In genomic region chr10:87484831-87485720, GRCm38 (mm10) we compare ENCODE assay signal across 12 mouse cellular contexts. TPM values are rescaled to one million over a fixed set of nuclear protein-coding genes. Genes with fewer than 3 reads are reported as not detected.
DNase-seq lines count a peak whose midpoint lies in the region; ATAC-seq lines count a peak whose summit lies in the region.
"Had no signal": no experiment of that assay in that cellular context is flagged by ENCODE, and none has a peak within 500 bp of the region (broad histone marks: within the 10 kb centered on the region; RNA-seq: fewer than 3 reads in every experiment).

No protein-coding gene starts in this region.

- DNase-seq in frontal cortex, postnatal 10 days (ENCODE audit: low spot score in 2 of 2) = no peak
- peak; percentile 12 for DNase-seq in R1 (ENCODE audit: low read depth, low spot score)
- peak; percentile 66 for DNase-seq in forebrain, embryonic 14.5 days (ENCODE audit: low spot score)
- DNase-seq in midbrain, embryonic 10.5 days (ENCODE audit: low spot score) = peak; percentile 80
- no peak for DNase-seq in adrenal gland, postnatal 36 days
- DNase-seq in testis, postnatal 10 days (ENCODE audit: low spot score) = no peak
- DNase-seq: kidney, adult 8-10 months; left cerebral cortex, postnatal 4 days had no signal

- 4% methylated on average over 17 of the region's 17 CpGs for WGBS in forebrain, embryonic 14.5 days
- 1% methylated on average over 17 of the region's 17 CpGs for WGBS in midbrain, embryonic 10.5 days

- H3K4me1 ChIP-seq in forebrain, embryonic 14.5 days (ENCODE audit: control insufficient read depth, insufficient read depth, low read length) = peaks cover 19% of the 10 kb centered on the region
- H3K4me1 ChIP-seq in midbrain, embryonic 10.5 days = peaks cover 57% of the 10 kb centered on the region

- peak; percentile 36; the same call in 1 of the 2 replicates for ATAC-seq in frontal cortex, adult (ENCODE audit: low TSS enrichment)
- ATAC-seq in forebrain, embryonic 14.5 days = no peak
- ATAC-seq in activated CD4-positive, CD25-positive, alpha-beta regulatory T cell, adult 4 months = no peak
- ATAC-seq: Patski had no signal

- peak overlapping the region; percentile 75 for H3K4me2 ChIP-seq in forebrain, embryonic 14.5 days (ENCODE audit: low read length)

- H3K9me3 ChIP-seq in forebrain, embryonic 14.5 days (replicated peaks; ENCODE audit: control insufficient read depth, low read length) = no peaks in the 10 kb centered on the region
- peaks cover 5% of the 10 kb centered on the region; the same call in 1 of the 2 replicates for H3K9me3 ChIP-seq in midbrain, embryonic 10.5 days (replicated peaks)

- peak overlapping the region; percentile 59; the same call in 1 of the 2 replicates for H3K9ac ChIP-seq in forebrain, embryonic 14.5 days (ENCODE audit: low read length)

- no peaks in the 10 kb centered on the region for H3K36me3 ChIP-seq in forebrain, embryonic 14.5 days (ENCODE audit: control insufficient read depth, insufficient read depth, low read length)
- H3K36me3 ChIP-seq in midbrain, embryonic 10.5 days = no peaks in the 10 kb centered on the region

- no peaks in the 10 kb centered on the region for H3K27me3 ChIP-seq in forebrain, embryonic 14.5 days (replicated peaks; ENCODE audit: control insufficient read depth, insufficient read depth, low read length)
- H3K27me3 ChIP-seq in midbrain, embryonic 10.5 days (ENCODE audit: low read depth, poor library complexity, severe bottlenecking) = peaks cover 81% of the 10 kb centered on the region

- H3K27ac ChIP-seq in forebrain, embryonic 14.5 days (ENCODE audit: low read depth, low read length) = no peak overlapping the region; the same call in 1 of the 2 replicates
- H3K27ac ChIP-seq in midbrain, embryonic 10.5 days (replicated peaks) = peak overlapping the region; percentile 81

- peak overlapping the region; percentile 29 for H3K4me3 ChIP-seq in forebrain, embryonic 14.5 days (ENCODE audit: low read depth, low read length)
- peak overlapping the region; percentile 55 for H3K4me3 ChIP-seq in midbrain, embryonic 10.5 days
- H3K4me3 ChIP-seq: erythroblast, embryonic 14.5 days had no signal

RNA-seq across cellular contexts. Expression of gene Ascl1, which starts 8.4 kb away (rescaled TPM):
- 26.6 and 28.8 TPM in 2 replicates for polyA plus RNA-seq in forebrain, embryonic 14.5 days (2014; fragmentation: Nextera tagmentation; extraction: Ambion mirVana)
- 29.4 and 48.2 TPM in 2 replicates for polyA plus RNA-seq in midbrain, embryonic 10.5 days (2016; fragmentation: Nextera tagmentation; extraction: Ambion mirVana)
- polyA plus RNA-seq in activated CD4-positive, CD25-positive, alpha-beta regulatory T cell, adult 4 months (2017; shearing (Covaris generic)) = not detected
- 1 to 10 TPM; 1.1 to 1.6 TPM for total RNA-seq in adrenal gland, postnatal 36 days (2021)
- polyA plus RNA-seq: erythroblast, embryonic 14.5 days; Patski had no signal

RNA-seq across cellular contexts. Expression of gene Pah, which starts 36.5 kb away (rescaled TPM):
- not detected in 2 replicates for polyA plus RNA-seq in forebrain, embryonic 14.5 days (2014; fragmentation: Nextera tagmentation; extraction: Ambion mirVana)
- 0.23 and 0.27 TPM in 2 replicates for polyA plus RNA-seq in midbrain, embryonic 10.5 days (2016; fragmentation: Nextera tagmentation; extraction: Ambion mirVana)
- not detected for polyA plus RNA-seq in activated CD4-positive, CD25-positive, alpha-beta regulatory T cell, adult 4 months (2017; shearing (Covaris generic))
- total RNA-seq in adrenal gland, postnatal 36 days (2021) = 1 to 10 TPM in 1 of 2 experiments, not detected in 1; 1.1 TPM
- total RNA-seq: left cerebral cortex, postnatal 4 days had no signal
- polyA plus RNA-seq: erythroblast, embryonic 14.5 days; Patski had no signal

Comparison
In these comparisons a context has a peak if more than half of its experiments do, and no peak if none do; other contexts are left out.
1. DNase-seq: peak in R1 (single experiment), forebrain, embryonic 14.5 days (single experiment) and midbrain, embryonic 10.5 days (single experiment); none in frontal cortex, postnatal 10 days (0 of 2), adrenal gland, postnatal 36 days (0 of 2) and testis, postnatal 10 days (single experiment).
2. RNA of gene Ascl1, which starts 8.4 kb away (polyA plus RNA-seq): 29.4 to 48.2 TPM in midbrain, embryonic 10.5 days and 26.6 to 28.8 TPM in forebrain, embryonic 14.5 days; not detected in activated CD4-positive, CD25-positive, alpha-beta regulatory T cell, adult 4 months; every median in the first group is over 10 times any median in the second.